Mouse (Mus musculus): ENCODE measurements around the gene Tbck. TPM values are rescaled to one million over a fixed set of nuclear protein-coding genes. Genes with fewer than 3 reads are reported as not detected.

The Tbck gene
- polyA plus RNA-seq, 1 experiment, result 3.3 TPM

DNA sequence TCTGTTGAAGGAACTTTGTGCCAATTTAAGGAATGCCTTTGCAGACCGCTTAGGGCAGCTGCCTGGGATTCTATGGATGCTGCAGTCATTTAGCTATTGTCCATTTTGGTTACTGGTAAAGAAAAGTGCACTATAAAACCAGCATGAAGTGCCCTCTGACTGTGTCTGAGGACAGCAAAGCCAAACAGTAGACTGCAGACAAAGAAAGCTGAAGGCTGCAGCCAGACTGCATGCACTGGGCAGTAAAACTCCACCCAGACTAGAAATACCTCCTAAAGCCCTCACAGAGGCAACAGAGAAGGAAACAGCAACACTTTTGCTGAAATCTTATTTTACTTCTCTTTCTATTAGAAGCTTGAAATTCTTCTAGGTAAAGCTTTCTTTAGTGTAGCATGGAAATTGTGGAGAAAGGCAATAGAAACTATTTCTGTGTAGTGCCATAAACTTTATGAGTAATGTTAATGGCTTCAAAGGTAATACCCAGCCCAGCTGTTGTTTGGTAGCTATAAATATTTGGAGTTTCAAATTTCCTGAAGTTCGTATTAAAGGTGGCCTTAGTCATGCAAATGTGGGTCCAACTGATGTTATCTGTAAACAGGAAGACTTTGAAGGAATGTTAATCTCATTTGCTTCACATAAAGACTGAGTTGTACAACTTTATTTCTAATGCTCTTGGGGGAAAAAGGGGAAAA, 124.1 kb downstream of the Tbck start:
- no peak for TF ChIP-seq TCF12 (IDR thresholded peaks at IDR 0.05; ENCODE audit: insufficient read depth, poor library complexity, severe bottlenecking)
- TF ChIP-seq MYOD1 (IDR thresholded peaks at IDR 0.05; ENCODE audit: control insufficient read depth in 1 of 3, insufficient read length in 2 of 3, low read depth in 2 of 3), result peak in 2 of 3 experiments; percentile 10 to 34
- TF ChIP-seq REST (IDR thresholded peaks at IDR 0.05; ENCODE audit: insufficient read depth, insufficient read length), result no peak
- no peak for TF ChIP-seq TCF3 (IDR thresholded peaks at IDR 0.05; ENCODE audit: insufficient read length, low read depth)
- TF ChIP-seq POLR2A (IDR thresholded peaks at IDR 0.05; ENCODE audit: insufficient read length, low read depth), result no peak
- TF ChIP-seq SRF (IDR thresholded peaks at IDR 0.05; ENCODE audit: control insufficient read depth, insufficient read length, low read depth), result no peak
- TF ChIP-seq MYOG (IDR thresholded peaks at IDR 0.05; ENCODE audit: control insufficient read depth in 1 of 3, insufficient read depth in 1 of 3, insufficient read length in 2 of 3, low read depth in 2 of 3), result peak in 1 of 3 experiments; percentile 47
- TF ChIP-seq MAX (IDR thresholded peaks at IDR 0.05; ENCODE audit: low read depth), result no peak
- TF ChIP-seq POLR2AphosphoS2 (IDR thresholded peaks at IDR 0.05; ENCODE audit: insufficient read length, low read depth), result no peak
- TF ChIP-seq E2F4 (IDR thresholded peaks at IDR 0.05; ENCODE audit: insufficient read depth), result no peak
- no peak for TF ChIP-seq CEBPB (IDR thresholded peaks at IDR 0.05; ENCODE audit: insufficient read depth, poor library complexity, severe bottlenecking)
- TF ChIP-seq USF1 (IDR thresholded peaks at IDR 0.05; ENCODE audit: low read depth), result no peak

GRCm38 (mm10) chr3:132808951-132809350, 125.0 kb downstream of the Tbck start:
- Histone ChIP-seq H3K4me3 (no peak overlapping the region), H3K27me3 (ENCODE audit: control insufficient read depth, insufficient read depth, insufficient read length) (no peaks in the 10 kb centered on the region), H3K4me2 (ENCODE audit: low read depth) (no peak overlapping the region), H3K36me3 (ENCODE audit: control insufficient read depth, insufficient read depth) (peaks cover 3% of the 10 kb centered on the region), H3ac (ENCODE audit: control insufficient read depth, insufficient read length) (no peak overlapping the region), H3K79me2 (ENCODE audit: control insufficient read depth, insufficient read depth) (no peaks in the 10 kb centered on the region)
- TF ChIP-seq E2F4 (IDR thresholded peaks at IDR 0.05; ENCODE audit: insufficient read depth), result no peak
- no peak for TF ChIP-seq MAX (IDR thresholded peaks at IDR 0.05; ENCODE audit: low read depth)
- TF ChIP-seq SRF (IDR thresholded peaks at IDR 0.05; ENCODE audit: control insufficient read depth, insufficient read length, low read depth), result no peak
- TF ChIP-seq POLR2A (IDR thresholded peaks at IDR 0.05; ENCODE audit: insufficient read length, low read depth), result no peak

More for the DNA sequence above, 124.1 kb downstream of the Tbck start:
- H3K36me3 ChIP-seq (ENCODE audit: control insufficient read depth, insufficient read depth), result peaks cover 3% of the 10 kb centered on the region
- H3K27me3 ChIP-seq (ENCODE audit: control insufficient read depth, insufficient read depth, insufficient read length), result no peaks in the 10 kb centered on the region
- no peak overlapping the region for H3K4me3 ChIP-seq
- H3ac ChIP-seq (ENCODE audit: control insufficient read depth, insufficient read length), result no peak overlapping the region
- H3K4me2 ChIP-seq (ENCODE audit: low read depth), result peak overlapping the region; percentile 16
- H3K79me2 ChIP-seq (ENCODE audit: control insufficient read depth, insufficient read depth), result no peaks in the 10 kb centered on the region

- H3K4me2 ChIP-seq (ENCODE audit: low read depth), result no peak overlapping the region
- no peak for TF ChIP-seq MYOD1 (IDR thresholded peaks at IDR 0.05; ENCODE audit: control insufficient read depth in 1 of 3, insufficient read length in 2 of 3, low read depth in 2 of 3)
- no peak for TF ChIP-seq E2F4 (IDR thresholded peaks at IDR 0.05; ENCODE audit: insufficient read depth)
- no peak for TF ChIP-seq TCF12 (IDR thresholded peaks at IDR 0.05; ENCODE audit: insufficient read depth, poor library complexity, severe bottlenecking)
- TF ChIP-seq POLR2A (IDR thresholded peaks at IDR 0.05; ENCODE audit: insufficient read length, low read depth), result no peak
- TF ChIP-seq TCF3 (IDR thresholded peaks at IDR 0.05; ENCODE audit: insufficient read length, low read depth), result no peak
- no peak for TF ChIP-seq REST (IDR thresholded peaks at IDR 0.05; ENCODE audit: insufficient read depth, insufficient read length)
- no peak for TF ChIP-seq SRF (IDR thresholded peaks at IDR 0.05; ENCODE audit: control insufficient read depth, insufficient read length, low read depth)
- TF ChIP-seq MYOG (IDR thresholded peaks at IDR 0.05; ENCODE audit: control insufficient read depth in 1 of 3, insufficient read depth in 1 of 3, insufficient read length in 2 of 3, low read depth in 2 of 3), result no peak
- TF ChIP-seq USF1 (IDR thresholded peaks at IDR 0.05; ENCODE audit: low read depth), result no peak
- peaks cover 3% of the 10 kb centered on the region for H3K36me3 ChIP-seq (ENCODE audit: control insufficient read depth, insufficient read depth)
- H3K79me2 ChIP-seq (ENCODE audit: control insufficient read depth, insufficient read depth), result no peaks in the 10 kb centered on the region
- H3K4me3 ChIP-seq, result no peak overlapping the region
- H3K27me3 ChIP-seq (ENCODE audit: control insufficient read depth, insufficient read depth, insufficient read length), result no peaks in the 10 kb centered on the region
- no peak overlapping the region for H3ac ChIP-seq (ENCODE audit: control insufficient read depth, insufficient read length)
Measured at GRCm38 (mm10) chr3:132811791-132812190, 127.8 kb downstream of the Tbck start.

DNA sequence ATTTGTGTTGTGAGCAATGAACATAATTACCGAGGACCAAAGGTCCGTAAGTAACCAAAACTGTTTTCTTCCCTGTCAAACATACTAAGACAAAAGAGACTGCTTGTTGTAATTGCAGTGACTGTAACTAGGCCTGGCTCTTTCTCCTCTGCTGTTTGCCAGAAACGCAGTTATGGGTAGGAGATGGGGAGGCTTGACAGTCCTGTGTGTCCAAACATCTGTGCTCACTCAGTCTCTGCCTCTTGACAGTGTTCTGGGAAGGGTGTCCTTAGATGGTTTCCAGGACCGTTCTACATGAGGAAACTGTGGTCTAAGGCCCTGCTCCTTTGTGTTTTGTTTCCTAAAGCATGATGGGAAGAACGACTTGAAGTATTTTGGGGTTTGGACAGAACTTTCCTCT, 128.4 kb downstream of the Tbck start:
- H3K36me3 ChIP-seq (ENCODE audit: control insufficient read depth, insufficient read depth), result peaks cover 3% of the 10 kb centered on the region
- H3K4me3 ChIP-seq, result no peak overlapping the region
- no peaks in the 10 kb centered on the region for H3K27me3 ChIP-seq (ENCODE audit: control insufficient read depth, insufficient read depth, insufficient read length)
- no peaks in the 10 kb centered on the region for H3K79me2 ChIP-seq (ENCODE audit: control insufficient read depth, insufficient read depth)
- no peak overlapping the region for H3K4me2 ChIP-seq (ENCODE audit: low read depth)
- TF ChIP-seq USF1 (IDR thresholded peaks at IDR 0.05; ENCODE audit: low read depth) (no peak), CEBPB (IDR thresholded peaks at IDR 0.05; ENCODE audit: insufficient read depth, poor library complexity, severe bottlenecking) (no peak), MYOD1 (IDR thresholded peaks at IDR 0.05; ENCODE audit: control insufficient read depth in 1 of 3, insufficient read length in 2 of 3, low read depth in 2 of 3) (no peak), MAX (IDR thresholded peaks at IDR 0.05; ENCODE audit: low read depth) (no peak), SRF (IDR thresholded peaks at IDR 0.05; ENCODE audit: control insufficient read depth, insufficient read length, low read depth) (no peak), E2F4 (IDR thresholded peaks at IDR 0.05; ENCODE audit: insufficient read depth) (no peak), REST (IDR thresholded peaks at IDR 0.05; ENCODE audit: insufficient read depth, insufficient read length) (no peak), MYOG (IDR thresholded peaks at IDR 0.05; ENCODE audit: control insufficient read depth in 1 of 3, insufficient read depth in 1 of 3, insufficient read length in 2 of 3, low read depth in 2 of 3) (no peak), TCF12 (IDR thresholded peaks at IDR 0.05; ENCODE audit: insufficient read depth, poor library complexity, severe bottlenecking) (no peak)
- no peak overlapping the region for H3ac ChIP-seq (ENCODE audit: control insufficient read depth, insufficient read length)

GRCm38 (mm10) chr3:132813147-132813546, 129.2 kb downstream of the Tbck start:
- TF ChIP-seq TCF12 (IDR thresholded peaks at IDR 0.05; ENCODE audit: insufficient read depth, poor library complexity, severe bottlenecking) (no peak), USF1 (IDR thresholded peaks at IDR 0.05; ENCODE audit: low read depth) (no peak), E2F4 (IDR thresholded peaks at IDR 0.05; ENCODE audit: insufficient read depth) (no peak), MAX (IDR thresholded peaks at IDR 0.05; ENCODE audit: low read depth) (no peak), MYOD1 (IDR thresholded peaks at IDR 0.05; ENCODE audit: control insufficient read depth in 1 of 3, insufficient read length in 2 of 3, low read depth in 2 of 3) (no peak), POLR2A (IDR thresholded peaks at IDR 0.05; ENCODE audit: insufficient read length, low read depth) (no peak), SRF (IDR thresholded peaks at IDR 0.05; ENCODE audit: control insufficient read depth, insufficient read length, low read depth) (no peak), REST (IDR thresholded peaks at IDR 0.05; ENCODE audit: insufficient read depth, insufficient read length) (no peak), POLR2AphosphoS2 (IDR thresholded peaks at IDR 0.05; ENCODE audit: insufficient read length, low read depth) (no peak), MYOG (IDR thresholded peaks at IDR 0.05; ENCODE audit: control insufficient read depth in 1 of 3, insufficient read depth in 1 of 3, insufficient read length in 2 of 3, low read depth in 2 of 3) (no peak), CEBPB (IDR thresholded peaks at IDR 0.05; ENCODE audit: insufficient read depth, poor library complexity, severe bottlenecking) (no peak), TCF3 (IDR thresholded peaks at IDR 0.05; ENCODE audit: insufficient read length, low read depth) (no peak)
- Histone ChIP-seq H3K4me3 (no peak overlapping the region), H3K4me2 (ENCODE audit: low read depth) (no peak overlapping the region)

More at GRCm38 (mm10) chr3:132813147-132813546, 129.2 kb downstream of the Tbck start:
- Histone ChIP-seq H3K27me3 (ENCODE audit: control insufficient read depth, insufficient read depth, insufficient read length) (no peaks in the 10 kb centered on the region), H3K36me3 (ENCODE audit: control insufficient read depth, insufficient read depth) (peaks cover 3% of the 10 kb centered on the region), H3ac (ENCODE audit: control insufficient read depth, insufficient read length) (no peak overlapping the region), H3K79me2 (ENCODE audit: control insufficient read depth, insufficient read depth) (no peaks in the 10 kb centered on the region)
